Mouse (Mus musculus) mature B cell (primary cell): ENCODE measurements around the gene Vsx1.

ENCODE experiments used
- in situ Hi-C: fragments of 300-500 bp; cut with MboI; formaldehyde crosslinking; loops from 2 replicates; pipeline ENCODE4 v1.14.3; 2019

Gene Vsx1

DNA sequence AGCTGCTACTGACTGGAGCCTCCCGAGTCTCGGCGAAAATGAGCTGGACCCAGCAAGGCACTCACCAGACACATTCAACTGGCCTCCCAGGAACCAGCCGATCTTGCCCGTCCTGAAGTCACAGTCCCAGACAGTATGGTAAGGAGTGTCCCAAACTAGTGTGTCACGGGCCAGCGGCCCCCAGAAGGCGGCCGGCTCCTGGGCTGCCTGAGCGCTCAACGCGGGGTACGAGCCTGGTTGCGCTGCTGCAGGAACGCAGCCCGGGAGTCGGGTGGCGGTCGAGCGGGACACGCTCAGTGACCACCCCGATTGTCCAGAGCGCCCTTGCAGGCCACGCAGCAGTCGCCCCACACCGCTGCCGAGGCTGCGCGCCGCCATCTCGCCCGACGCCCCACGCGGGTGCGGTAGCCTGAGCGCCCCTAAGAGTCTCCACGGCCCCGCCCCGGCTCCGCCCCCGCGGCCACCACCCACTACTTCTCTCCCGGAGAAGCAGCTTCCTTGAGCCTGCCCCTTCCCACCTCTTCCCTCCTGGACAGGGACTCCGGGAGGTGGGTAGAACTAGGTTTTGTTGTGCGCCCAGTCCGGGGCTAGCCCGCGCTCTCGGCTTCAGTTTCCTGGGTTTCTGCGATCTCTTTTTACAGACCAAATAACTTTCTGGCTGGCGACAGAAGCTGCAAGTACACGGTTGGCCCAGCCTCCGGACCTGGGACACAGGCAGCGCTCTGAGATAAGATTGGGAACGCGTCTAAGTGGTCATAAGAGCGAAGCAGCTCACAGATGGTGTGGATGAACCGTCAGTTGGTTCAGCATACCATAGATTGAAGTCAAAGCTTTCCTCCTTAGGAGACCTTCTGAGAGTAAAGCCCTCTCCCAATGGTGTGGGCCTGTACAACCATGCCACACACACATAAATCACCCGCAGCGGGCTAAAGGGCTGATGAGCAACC lies 21.1 kb downstream of the Vsx1 start, which contains the start of gene Acss1:
Acss1 (minus strand) TSS at position 681 of the 947 bp plus-strand sequence.
- in situ Hi-C loops = no loop called here

DNA sequence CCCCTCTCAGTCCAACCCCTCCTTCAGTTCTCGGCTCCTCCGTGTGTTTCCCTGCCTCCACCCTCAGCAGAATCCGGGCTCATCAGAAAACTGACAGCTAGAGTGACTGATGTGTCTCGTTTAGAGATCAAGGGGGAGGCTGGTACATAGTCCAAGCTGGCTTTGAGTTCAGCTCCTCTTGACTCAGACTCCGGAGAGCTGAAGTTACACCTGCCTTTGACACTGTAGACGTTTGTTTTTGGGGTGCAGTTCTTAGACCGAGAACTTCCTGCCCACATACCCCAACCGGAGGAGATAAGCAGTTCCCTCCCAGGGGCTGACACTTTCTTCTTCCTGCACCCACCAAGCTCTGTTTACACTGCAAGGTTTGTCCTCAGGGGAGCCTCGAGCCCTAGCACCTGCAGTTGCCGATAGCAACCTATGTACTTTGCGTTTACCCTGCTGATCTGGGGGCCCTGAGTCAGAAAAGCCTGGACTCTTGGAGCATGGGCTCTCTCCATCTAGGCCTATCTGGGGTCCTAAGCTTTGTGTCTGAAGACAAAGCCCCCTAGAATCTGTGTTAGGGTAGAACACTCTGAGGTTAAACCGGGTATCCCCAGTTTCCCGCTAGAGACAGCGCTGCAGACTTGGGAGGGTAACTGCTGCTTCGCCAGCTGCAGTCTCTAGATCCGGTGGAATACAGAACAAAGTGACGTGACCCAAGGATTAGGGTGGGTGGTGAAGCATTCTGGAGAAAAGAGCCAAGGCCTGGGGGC lies 21.9 kb downstream of the Vsx1 start:
- in situ Hi-C loops = no loop called here

- in situ Hi-C loops = no loop called here
These were observed 22.5 kb downstream of the Vsx1 start for GRCm38 (mm10) chr2:150666723-150667064.

DNA sequence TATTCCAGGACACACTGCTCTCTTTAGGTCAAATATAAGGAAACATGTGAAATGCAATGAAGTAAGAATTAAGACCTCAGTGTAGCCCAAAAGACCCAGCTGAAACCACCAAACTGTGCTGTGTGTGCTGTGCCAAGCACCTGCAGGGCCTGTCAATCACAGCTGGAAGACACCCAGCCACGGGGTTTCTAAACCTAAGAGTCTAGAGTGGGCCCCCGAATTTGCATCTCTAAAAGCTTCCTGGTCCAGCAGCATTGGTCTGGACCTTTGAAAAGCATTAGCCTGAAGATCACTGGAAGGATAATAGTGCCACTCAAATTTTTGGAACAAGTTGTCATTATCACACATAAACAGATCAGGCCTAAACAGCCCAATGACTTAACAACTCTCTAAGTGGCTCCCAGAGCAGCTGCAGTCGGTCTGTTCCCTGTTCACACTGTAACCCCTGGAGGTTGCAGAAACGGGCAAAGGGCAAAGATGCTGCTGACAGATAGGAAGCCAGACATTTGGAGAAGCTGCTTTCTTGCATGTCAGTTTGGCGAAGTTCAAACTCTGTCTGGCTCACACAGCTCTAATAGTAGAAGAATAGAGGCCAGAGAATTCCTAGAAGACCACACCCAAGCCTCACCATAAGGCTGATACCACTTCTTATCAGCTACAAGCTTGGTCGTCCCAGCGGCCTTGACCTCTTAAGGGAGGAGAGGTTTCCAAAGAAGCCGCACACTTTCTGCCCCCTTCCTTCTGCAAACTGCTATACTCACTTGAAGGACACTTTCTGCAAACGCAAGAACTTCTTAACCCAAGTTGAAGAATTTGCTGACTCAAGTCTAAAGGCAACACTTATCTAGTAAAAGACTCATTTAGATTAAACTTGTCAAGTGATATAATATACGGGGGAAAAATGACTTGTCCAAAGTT lies 23.4 kb downstream of the Vsx1 start:
- in situ Hi-C loops = no loop called here

GRCm38 (mm10) chr2:150665006-150665405 lies 24.2 kb downstream of the Vsx1 start:
- in situ Hi-C loops = no loop called here

DNA sequence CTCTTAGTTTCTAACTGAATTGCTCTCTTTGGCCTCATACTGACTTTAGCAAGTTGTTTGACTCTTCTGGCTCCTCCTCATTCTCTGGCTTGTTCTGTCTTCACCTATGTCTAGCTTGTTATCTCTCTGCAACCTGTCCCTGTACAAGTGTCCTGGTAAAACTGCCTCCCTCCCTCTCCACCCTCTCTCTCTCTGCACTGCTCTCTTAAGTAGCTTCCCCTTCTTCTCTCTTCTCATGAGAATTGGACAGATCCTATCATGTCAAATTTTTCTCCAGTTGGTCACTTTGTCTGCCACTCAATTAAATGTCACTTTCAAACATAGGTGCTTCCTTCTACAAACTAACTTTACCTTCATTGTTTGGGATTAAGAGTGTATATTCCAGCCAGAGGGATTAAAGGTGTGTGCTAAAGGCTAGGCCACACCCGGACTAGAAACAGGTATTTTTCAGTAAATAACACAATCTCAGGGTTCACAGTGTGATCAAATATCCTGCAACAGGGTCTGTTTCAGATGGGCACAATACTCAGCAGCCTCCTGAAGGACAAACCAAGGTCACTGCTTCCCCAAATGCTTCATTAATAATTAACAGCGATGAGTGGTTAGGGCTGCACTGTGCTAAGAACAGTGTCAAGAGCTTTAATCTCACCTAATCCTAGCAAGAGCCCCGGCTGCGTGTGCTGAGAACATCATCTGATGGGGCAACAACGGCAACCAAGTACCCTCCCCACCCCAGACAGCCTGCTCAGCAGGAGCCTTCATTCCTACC lies 24.8 kb downstream of the Vsx1 start:
- in situ Hi-C loops = no loop called here

GRCm38 (mm10) chr2:150663255-150663654 lies 25.9 kb downstream of the Vsx1 start:
- in situ Hi-C loops = no loop called here

- in situ Hi-C loops = no loop called here
These were observed 27.2 kb downstream of the Vsx1 start for GRCm38 (mm10) chr2:150662007-150662406.

DNA sequence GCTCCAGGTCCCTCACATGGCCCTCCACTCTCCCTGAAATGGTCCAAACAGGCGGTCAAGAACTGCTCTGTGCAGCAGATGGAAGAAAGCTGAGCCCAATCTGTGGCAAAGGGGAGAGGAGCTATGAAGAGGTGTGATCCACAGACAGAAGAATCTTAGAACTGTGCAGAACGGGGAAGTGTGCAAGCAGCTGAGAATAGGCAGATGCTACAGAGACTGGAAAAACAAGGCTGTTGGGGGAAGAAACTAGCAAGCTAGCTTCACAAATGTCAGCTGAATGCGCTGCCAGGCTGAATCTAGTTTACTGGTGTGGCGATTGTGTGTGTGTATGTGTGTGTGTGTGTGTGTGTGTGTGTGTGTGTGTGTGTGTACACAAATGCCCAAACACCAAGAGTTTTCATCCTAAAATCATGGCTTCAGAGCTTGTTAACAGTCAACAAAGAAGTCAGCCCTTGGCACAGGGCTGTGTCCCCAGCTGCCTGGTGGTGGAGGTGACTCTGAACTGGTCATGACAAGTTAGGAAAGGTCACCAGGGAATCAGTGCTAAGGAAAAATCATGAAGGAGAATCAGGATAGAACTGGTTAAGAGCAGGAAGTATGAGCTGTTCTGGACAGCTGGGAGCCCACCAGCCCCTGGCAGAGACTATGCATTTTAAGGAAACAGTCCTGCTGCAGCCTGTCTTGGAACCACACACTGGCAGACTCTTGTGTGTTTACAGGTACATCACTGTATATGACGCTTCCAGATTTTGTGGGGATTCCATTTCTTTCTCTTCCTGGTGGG lies 28.3 kb downstream of the Vsx1 start:
- in situ Hi-C loops = no loop called here

- in situ Hi-C loops = no loop called here
These were observed 29.1 kb downstream of the Vsx1 start for GRCm38 (mm10) chr2:150660049-150660448.

DNA sequence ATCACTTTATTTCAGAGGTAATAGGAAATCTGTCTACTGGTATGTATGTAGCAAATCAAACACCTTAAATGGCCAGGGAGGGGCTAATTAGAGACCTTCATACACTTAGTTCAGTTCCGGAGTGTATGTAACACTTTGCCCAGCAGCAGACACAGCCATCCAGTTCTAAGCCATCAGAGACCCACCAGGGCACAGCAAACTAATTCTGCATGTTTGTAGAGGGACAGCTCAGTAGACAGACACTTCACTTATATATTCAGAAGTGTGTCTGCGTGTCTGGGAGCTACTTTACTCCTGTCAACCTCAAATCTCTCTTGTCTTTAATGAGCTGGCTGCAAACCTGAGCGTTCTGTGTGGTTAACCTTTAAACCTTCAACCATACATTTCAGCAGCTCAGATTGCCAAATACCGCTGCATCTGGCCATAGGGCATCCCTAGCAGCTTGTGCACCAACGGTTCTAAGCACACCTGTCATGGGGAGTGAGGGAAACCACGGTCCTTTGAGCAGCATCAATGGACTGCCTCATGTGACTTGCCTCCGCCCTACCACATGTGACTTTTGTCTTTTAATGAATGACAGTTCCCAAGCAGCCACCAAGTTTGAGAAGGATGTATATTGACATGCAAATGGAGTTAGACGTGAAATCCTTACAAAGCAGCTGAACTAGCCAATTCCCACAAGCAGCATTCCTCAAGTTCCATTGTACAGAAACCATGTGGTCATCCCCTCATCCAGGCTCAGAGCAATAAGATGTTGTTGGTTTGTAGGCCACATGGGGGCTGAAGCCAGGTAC lies 32.0 kb downstream of the Vsx1 start:
- in situ Hi-C loops = no loop called here

DNA sequence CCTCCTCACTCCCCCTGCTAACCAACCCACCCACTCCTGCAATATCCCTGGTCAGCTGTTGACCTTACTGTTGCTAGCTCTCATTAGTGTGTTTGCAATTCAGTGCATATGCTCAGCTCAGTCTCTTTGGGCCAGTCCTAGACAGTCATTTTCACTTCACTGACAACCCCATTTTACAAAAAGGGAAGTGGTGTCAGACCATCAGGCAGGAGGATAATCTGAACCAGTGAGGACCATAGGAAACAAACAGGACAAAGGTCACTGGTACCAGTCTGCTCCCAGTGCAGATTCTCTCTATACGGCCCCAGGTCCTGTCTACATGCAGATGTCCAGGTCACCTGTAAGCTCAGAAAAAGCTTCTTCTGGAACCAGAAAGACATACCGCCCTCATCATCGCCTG lies 33.0 kb downstream of the Vsx1 start:
- in situ Hi-C loops = no loop called here

DNA sequence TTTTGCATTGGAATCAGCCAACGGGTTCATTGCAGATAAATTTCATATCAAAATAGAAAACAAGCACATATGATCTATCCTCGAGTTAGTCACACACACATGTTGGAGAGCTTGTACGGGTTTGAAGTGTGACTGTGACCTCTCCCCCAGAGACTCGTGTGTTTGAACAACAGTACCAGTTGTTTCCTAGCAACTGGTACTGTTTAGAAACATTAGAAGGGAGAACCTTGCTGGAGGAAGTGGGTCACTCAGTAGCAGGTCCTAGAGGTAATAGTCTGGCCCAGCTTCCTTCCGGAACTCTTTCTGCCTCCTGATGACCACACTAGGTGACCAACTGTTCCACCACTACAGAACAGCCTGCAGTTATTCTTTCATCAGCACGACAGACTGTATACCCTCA lies 33.9 kb downstream of the Vsx1 start:
- in situ Hi-C loops = no loop called here

- in situ Hi-C loops = no loop called here
These were observed 34.3 kb downstream of the Vsx1 start for GRCm38 (mm10) chr2:150654814-150655213.

DNA sequence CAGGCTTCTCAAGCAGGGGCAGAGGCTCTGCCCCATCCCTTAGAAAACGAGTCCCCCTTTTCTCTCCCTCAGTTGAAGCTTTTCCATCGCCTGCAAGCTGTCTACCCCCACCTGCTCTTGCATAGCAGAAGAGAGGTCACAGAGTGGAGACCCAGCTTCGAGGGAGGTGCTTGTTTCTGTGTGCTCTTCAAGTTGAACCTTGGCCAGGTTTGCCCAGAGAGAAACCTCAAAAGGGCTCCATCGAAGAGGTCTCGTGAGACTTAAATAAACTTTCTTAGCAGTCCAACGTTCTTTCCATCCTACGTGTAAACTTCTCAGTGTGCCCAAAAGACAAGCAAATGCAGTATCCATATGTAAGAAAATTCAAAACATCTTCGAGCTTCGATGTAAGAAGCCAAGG lies 37.8 kb downstream of the Vsx1 start:
- in situ Hi-C loops = no loop called here

- in situ Hi-C loops = no loop called here
These were observed 38.6 kb downstream of the Vsx1 start for GRCm38 (mm10) chr2:150650511-150651074.

DNA sequence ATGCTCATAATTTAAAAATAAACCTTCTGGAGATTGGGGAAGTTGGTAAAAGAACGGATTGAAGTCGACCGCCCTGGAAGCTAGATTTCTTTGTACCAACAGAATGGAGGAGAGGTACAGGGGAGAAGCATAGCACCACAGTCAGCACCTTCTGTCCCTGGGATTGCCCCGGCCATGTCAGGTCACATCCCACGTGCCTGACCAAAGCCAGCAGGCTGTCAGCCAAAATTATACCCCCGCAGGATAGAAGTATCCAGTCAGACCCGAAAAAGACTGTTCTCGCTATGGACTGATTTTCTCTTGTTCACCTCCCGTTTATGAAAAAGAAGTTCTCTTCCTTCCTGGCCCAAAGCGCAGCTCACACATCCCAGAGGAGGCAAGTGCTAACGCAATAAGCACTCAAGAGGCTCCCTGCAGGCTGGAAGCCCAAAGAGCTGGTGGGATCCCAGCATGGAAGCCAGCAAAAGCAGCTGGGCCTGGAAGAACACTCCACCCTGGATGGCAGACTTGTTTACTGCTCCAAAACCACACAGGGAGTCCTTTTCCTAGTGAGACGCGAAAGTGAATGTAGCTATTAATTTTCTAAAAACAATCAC lies 40.8 kb downstream of the Vsx1 start:
- in situ Hi-C loops = no loop called here

DNA sequence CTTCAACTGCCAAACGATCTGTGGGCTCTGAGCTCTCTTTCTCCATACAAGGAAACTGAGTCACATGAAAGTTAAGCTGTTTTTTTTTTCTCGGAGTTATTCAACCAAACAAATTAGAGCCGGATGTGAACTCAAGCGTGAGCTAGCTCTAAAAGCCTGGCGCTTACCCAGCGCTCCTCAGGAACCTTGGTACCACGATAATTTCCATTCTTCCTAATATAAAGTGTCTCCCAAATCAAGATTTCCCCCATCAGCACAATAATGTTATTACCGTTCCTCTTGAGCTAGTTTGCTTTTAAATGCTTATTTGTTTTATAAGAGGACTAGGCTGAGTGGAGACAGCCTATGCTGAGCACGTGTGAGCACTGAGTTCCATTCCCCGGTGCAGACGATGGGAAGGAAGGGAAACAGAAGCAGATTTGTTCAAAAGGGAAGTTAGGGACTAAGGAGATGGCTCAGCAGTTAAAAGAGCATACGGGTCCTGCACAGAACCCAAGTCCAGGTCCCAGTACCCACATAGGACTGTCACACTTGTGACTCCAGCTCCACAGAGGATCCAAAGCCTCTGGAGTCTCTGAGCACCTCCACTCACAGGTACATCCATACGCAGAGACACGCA lies 41.4 kb downstream of the Vsx1 start:
- in situ Hi-C loops = no loop called here
